Mouse (Mus musculus) embryonic fibroblast, embryonic 13.5 days (primary cell): ENCODE measurements around the gene Tmcc3.

Experiments used
- CTCF ChIP-seq: IDR thresholded peaks from 2 replicates; pipeline ENCODE4 v1.5.1; 2011; ENCODE audit warnings: mild to moderate bottlenecking, control low read depth, low read length, moderate library complexity, borderline replicate concordance; ENCODE audit not compliant: insufficient read depth
- POLR2A ChIP-seq: IDR thresholded peaks from 2 replicates; pipeline ENCODE4 v1.6.1; 2011; ENCODE audit warnings: low read depth, mild to moderate bottlenecking, control low read depth, low read length, moderate library complexity

- TF ChIP-seq CTCF (no peak), POLR2A (no peak)
These were observed 262.9 kb downstream of the Tmcc3 start for GRCm38 (mm10) chr10:94574451-94575333.
